Mouse (Mus musculus) adrenal gland, adult 2 months (tissue): ENCODE data around the gene Carnmt1. TPM values are rescaled to one million over a fixed set of nuclear protein-coding genes. Genes with fewer than 3 reads are reported as not detected.

ENCODE experiments used
- DNase-seq: peaks from one replicate; pipeline ENCODE4 v3.0.0; 2021
- polyA plus RNA-seq: library from polyadenylated mRNA; depleted of rRNA; stranded (reverse); fragments of >200 nt; gene quantifications from 2 replicates; pipeline ENCODE4 v1.2.3, GENCODE M21; 2012; rRNA removed
- total RNA-seq, 2 experiments: library from RNA; stranded (reverse); gene quantifications; 2 replicates each; pipeline ENCODE4 v1.2.3; 2021

Gene Carnmt1
- total and polyA plus RNA-seq, 3 experiments = 12.5 to 24.7 (median 23.7) TPM

GRCm38 (mm10) chr19:18712866-18713300 lies 42.3 kb downstream of the Carnmt1 start, which contains the start of gene D030056L22Rik:
TSS of gene D030056L22Rik (plus strand) at chr19:18713193.
- peak; percentile 99 for DNase-seq

GRCm38 (mm10) chr19:18713357-18713756 lies 42.8 kb downstream of the Carnmt1 start:
- peak; percentile 61 for DNase-seq

- DNase-seq = peak; percentile 45
Observed at GRCm38 (mm10) chr19:18716374-18716773, 45.8 kb downstream of the Carnmt1 start.

- DNase-seq = no peak
Observed at GRCm38 (mm10) chr19:18720337-18720736, 49.8 kb downstream of the Carnmt1 start.

GRCm38 (mm10) chr19:18725186-18725585 lies 54.6 kb downstream of the Carnmt1 start:
- DNase-seq = no peak

- DNase-seq = no peak
Observed at GRCm38 (mm10) chr19:18730255-18730654, 59.7 kb downstream of the Carnmt1 start.

- no peak for DNase-seq
Observed at GRCm38 (mm10) chr19:18731077-18731476, 60.5 kb downstream of the Carnmt1 start.

- no peak for DNase-seq
Observed at GRCm38 (mm10) chr19:18735901-18736300, 65.3 kb downstream of the Carnmt1 start.

GRCm38 (mm10) chr19:18739146-18739545 lies 68.6 kb downstream of the Carnmt1 start:
- DNase-seq = no peak

GRCm38 (mm10) chr19:18743946-18744345 lies 73.4 kb downstream of the Carnmt1 start:
- peak; percentile 1 for DNase-seq

- no peak for DNase-seq
Observed at GRCm38 (mm10) chr19:18746576-18747340, 76.2 kb downstream of the Carnmt1 start.

- no peak for DNase-seq
Observed at GRCm38 (mm10) chr19:18747379-18747778, 76.8 kb downstream of the Carnmt1 start.

GRCm38 (mm10) chr19:18749598-18750339 lies 79.2 kb downstream of the Carnmt1 start, which contains the start of gene Trpm6:
TSS of gene Trpm6 (plus strand) at chr19:18749983.
- DNase-seq = peak; percentile 23

Other genes with a start within 250 kb of the Carnmt1 start
- 100 to 1,000 TPM; 108 to 122 TPM for gene Ostf1, start 38.9 kb upstream of the Carnmt1 start, total RNA-seq
- 61.1 and 95.4 TPM in 2 replicates for gene Ostf1, start 38.9 kb upstream of the Carnmt1 start, polyA plus RNA-seq
- gene Nmrk1, start 38.8 kb upstream of the Carnmt1 start, total RNA-seq = 10 to 100 TPM in 1 of 2 experiments, 1 to 10 TPM in 1; 9.5 to 11.9 TPM
- gene Nmrk1, start 38.8 kb upstream of the Carnmt1 start, polyA plus RNA-seq = 3.2 and 4.7 TPM in 2 replicates
- gene D030056L22Rik, start 42.4 kb downstream of the Carnmt1 start, total RNA-seq = 10 to 100 TPM; 11.5 to 13.2 TPM
- 44.4 and 47.1 TPM in 2 replicates for gene D030056L22Rik, start 42.4 kb downstream of the Carnmt1 start, polyA plus RNA-seq
- under 1 TPM in 1 of 2 experiments, not detected in 1; 0.14 TPM for gene Trpm6, start 79.2 kb downstream of the Carnmt1 start, total RNA-seq
- gene Trpm6, start 79.2 kb downstream of the Carnmt1 start, polyA plus RNA-seq = 0.01 TPM in 1 of 2 replicates, not detected in the other